Mouse (Mus musculus) telencephalon, adult 2 months (tissue): ENCODE data around the gene Fam208b.

Experiments used
- DNase-seq: peaks from one replicate; pipeline ENCODE4 v3.0.0-alpha.2; 2011; ENCODE audit warnings: low read depth, low spot score

The Fam208b gene

DNA sequence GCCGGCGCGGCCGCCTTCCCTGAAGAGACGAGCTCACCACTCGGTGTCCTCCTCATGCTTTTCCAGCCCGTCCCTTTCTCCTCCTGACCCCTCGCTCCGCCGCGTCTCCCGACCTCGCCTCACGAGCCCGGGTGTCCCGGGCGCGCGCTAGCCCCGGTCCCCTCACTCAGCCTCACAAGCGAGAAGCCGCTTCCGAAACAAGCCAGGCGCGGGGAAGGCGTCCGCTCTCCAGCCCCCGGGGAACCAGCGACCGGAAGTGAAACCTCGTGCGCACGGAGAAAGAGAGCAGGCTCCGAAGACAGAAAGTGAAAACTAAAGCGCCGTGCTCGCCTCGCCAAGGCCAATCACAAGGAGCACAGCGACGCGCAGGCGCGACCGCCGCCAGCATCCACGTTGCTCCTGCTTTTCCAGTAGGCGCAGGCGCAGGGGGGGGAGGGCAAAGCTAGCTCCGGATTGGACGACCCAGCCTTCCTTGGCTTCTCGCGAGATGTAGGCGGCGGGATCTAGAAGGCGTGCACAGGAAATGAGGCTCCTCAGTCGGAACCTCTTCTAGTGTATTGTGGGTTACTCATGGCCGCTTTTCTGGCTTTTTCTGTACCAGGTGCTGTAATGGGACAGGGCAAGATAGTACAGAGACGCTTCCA lies at the start of gene Fam208b:
Gene Fam208b, minus strand, starts transcription at position 314 of the 644 bp plus-strand sequence.
- peak; percentile 98 for DNase-seq

DNA sequence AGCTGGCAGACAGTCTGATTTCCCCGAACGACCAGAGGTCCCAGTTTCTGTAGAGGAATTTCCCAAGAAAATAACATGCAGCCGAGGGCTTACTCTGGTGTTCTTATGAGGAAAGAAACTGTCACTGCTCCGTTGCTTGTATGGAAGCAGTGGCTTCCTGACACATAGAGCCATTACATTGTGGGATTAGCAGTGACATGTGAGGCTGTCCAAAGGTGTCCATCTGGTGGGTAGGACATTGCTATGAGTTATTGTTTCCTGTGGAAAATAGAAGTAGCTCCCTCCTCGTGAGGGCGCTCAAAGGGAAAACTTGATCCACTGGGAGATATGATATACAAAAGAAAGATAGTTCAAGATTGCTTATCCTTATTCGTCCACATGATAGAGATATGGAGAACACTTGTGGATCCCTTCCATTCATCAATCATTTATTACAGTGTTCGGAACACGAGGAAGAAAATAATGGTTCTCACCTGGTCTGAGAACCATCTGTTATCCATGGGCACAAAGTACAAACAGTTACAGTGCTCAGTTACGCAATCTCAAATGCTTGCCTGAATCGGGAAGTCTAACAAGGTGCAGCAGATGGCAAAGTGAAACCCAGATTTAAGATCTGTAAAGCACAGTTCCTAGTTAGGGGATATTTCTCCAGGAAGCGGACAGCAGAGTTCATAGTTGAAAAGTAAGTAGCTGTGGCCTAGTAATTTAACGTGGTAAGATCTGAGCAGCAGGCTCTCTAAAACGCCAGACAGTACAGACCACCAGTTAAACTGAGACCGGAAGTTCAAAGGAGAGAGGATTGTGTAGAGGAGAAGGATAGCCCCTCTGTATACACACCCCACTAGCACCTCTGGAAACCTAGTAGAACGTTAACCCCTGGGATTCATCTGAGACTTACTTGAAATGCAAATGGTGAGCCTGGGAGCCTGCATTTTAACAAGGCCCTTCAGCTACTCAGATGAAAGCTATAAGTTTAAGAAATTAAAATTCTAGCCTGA lies 48.6 kb upstream of the Fam208b start:
- no peak for DNase-seq

DNA sequence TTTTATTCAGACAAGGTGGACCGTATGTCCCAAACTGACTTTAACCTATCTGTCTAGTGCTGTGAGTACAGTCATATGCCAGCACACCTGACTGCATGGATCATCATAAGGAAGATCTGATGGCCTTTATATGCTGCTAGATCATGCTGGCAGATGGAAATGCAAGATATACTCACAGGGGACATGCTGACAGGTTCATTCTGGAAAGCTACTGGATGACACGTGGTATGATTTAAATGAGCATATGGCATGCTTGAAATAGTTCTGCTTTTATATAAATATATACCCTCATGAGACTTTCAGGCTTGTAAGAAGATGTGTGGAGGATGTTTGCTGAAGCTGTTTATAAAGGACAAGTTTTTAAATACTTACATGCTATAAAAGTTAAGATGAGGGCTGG lies 43.5 kb upstream of the Fam208b start:
- peak; percentile 86 for DNase-seq

DNA sequence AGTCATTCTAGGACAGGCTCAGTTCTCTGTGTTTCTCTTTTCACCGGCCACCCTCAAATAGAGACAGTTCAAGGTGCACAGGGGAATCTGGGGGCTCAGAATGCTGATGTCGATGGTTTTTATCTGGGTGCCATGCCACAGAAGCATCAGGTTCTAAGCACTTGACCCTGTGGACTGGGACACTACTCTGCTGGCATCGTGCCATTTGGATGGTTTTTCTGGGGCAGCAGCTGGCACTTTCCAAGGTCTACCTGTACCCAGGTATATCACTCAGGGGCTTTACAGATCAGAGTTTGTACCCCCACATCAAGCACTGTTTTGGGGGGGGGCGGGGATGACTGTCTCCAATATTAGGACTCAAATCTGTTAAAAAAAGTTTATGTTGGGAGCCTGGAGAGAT lies 39.7 kb upstream of the Fam208b start:
- no peak for DNase-seq

DNA sequence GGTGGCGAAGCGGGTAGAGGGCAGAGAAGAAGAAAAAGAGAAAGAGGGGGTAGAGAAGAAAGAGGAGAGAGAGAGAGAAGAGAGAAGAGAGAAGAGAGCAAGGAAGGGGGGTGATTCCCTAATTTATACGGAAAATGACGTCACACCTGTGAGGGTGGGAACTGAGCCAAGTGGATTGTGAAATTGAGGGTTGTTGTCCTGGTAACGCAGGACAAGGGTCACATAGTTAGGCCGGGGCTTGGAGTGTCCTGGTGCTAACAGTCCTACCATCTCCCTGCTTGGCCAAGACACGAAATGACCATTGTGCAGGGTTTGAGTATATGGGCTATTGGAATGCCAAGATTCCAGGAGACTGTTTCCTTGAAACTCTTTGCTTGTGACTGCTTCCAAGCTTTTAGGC lies 35.7 kb upstream of the Fam208b start:
- no peak for DNase-seq

DNA sequence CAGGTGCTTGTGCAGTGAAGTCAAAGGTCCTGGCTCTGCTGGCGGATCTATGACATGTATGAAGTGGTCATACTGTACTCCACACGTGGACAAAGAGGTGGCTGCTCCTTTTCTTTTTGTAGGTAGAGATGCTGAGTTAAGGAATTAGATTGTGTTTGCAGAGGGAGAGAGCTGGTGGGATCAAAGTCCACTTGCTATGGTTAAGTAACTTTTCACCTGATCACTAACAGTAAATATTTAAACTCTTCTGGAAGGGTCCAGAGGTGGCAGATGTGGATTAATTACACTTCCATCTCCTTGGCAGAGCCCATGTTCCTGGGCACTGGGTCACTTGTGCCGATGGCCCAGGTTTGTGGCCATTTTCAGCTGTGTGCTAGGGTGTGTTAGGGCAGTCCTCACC lies 35.0 kb upstream of the Fam208b start:
- DNase-seq = no peak

DNA sequence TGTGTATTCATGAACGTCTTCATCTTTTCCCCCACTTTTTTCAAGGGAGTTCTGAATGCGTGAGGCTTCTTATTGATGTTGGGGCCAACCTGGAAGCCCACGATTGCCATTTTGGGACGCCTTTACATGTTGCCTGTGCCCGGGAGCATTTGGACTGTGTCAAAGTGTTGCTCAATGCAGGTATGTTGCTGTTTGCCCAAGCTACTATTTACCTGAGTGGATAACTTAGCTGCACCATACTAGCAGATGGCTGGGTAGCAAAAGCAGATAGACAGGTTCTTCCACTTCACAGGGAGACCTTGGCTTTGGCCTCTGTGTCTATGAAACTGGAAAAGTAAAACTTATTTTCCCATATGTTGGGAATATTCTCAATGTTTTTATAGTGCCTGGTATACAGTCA lies 34.0 kb upstream of the Fam208b start:
- no peak for DNase-seq

DNA sequence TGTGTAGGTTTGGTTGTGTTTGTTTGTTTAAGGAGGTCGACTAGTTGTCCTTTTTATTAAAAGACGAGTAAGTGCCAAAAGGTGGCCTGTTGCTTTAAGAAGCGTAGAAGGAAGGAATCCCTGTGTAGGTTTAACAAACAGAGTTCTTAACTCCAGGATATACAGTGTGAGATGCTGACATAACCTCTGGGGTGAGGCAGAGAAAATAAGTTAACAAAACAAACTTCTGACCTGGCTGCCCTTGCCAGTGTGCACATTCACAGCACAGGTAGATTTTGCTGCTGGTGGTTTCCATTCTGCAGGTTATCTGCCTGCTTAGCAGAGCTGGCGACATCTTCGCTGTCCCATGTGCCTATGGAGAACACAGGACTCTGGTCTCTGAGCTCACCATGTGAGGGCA lies 31.6 kb upstream of the Fam208b start:
- DNase-seq = no peak

DNA sequence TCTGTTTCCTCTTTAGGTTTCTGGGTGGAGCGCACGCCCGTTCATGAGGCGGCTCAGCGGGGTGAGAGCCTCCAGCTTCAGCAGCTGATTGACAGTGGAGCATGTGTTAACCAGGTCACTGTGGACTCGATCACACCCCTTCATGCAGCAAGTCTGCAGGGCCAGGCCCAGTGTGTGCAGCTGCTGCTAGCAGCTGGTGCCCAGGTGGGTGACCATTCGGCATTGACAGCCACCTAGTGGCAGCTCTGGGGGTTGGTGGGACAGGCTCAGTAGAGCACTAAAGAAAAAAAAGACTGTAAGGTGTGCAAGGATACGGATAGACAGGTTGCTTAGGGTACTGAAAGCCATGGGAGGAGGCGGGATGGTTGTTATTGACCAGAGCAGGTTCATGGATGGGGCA lies 31.1 kb upstream of the Fam208b start:
- no peak for DNase-seq

DNA sequence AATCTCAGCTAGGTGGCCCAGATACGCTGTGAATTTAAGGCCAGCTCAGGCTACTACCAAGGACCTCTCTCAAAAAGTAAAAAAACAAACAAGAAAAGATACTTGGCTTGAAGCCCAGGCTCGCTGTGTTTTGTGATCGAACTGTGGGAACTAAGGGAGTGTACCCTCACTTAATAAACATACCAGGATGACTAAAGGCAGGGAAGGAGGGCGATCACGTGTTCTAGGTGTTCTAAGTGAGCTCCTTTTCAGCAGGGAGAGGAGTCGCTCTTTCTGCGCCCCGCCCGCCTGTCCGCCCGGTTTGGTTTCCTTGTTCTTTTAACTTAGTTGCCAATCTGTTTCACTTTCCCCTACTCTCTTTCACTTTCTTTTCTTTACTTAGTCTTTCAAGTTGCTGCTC lies 25.9 kb upstream of the Fam208b start:
- DNase-seq = no peak

DNA sequence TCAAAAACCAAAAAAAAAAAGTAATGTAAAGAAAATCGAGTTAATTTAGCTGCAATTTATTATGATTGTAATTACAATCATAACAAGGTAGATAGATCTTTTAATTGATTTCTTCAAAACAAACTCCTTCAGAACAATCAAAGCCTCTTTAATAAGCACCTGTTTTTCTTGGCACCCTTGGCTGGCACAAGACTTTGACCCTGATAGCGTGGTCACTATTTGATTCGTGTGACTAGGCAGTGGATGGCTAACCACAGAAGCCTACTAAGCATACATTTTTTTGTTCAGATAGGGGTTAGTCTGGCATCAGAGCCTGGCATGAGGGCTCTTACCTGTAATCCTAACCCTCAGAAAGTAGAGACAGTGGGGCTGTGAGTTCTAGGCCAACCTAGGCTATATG lies 24.2 kb upstream of the Fam208b start:
- DNase-seq = no peak

DNA sequence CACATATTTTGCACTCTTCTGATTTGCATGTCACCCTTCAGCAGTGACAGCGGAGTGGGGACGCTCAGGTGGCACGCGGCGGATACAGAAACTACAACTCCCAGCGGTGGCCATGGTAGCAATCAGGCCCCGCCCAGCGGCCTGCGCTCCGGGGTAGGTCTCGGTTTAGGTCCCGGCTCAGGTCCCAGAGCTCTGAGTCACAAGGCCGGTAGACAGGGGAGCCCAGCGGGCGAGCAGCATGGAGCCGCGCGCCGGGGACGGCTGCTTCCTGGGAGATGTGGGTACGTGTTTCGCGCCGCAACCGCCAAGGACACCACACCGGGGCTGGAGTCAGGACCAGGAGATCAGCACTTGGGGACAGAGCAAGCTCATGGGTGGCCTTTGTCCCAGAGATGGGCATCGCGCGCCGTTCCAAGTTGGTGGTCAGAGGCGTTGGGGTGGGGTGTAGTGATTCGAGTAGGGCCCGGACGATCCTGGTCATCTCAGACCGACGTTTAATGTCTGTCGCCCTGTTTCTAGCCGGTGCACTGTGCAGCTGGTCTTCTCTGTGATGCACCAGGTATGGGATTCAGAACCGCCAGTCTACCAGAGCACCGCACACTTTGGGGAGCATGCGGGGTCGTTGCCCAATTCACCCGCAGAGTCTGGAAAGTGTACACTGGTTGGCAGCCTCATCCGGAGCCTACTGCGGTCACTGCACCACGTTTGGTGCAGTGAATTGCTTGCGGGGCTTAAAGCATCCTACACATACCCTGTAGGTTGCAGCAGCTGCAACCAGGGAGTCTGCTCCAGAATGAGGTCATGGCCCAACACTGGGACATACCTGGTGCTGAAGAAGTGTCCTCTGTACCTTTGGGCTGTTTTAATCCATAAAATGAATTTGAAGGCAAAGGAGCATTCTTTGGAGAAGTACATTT lies 23.2 kb upstream of the Fam208b start, which contains the start of gene Asb13:
Gene Asb13, plus strand, starts transcription at position 138 of the 917 bp plus-strand sequence.
- peak; percentile 75 for DNase-seq

DNA sequence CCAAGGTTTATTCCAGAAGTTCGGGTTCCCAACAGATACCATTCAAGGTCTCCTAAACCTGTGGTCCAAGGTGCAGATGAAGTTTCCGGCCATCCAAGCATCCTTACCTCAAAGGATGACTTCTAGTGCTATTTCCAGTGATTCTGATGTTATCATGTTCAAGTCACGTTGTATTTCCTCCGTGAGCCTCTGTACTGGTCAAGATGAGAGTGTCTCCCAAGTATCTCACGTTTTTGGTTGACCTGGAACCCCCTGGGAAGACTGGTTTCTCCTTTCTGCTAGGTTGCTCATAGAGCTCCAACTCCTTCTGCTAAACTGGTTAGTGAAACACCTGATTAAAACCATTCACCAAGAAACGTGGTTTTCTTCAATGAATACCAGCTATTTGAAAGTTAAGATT lies 22.2 kb upstream of the Fam208b start:
- no peak for DNase-seq

DNA sequence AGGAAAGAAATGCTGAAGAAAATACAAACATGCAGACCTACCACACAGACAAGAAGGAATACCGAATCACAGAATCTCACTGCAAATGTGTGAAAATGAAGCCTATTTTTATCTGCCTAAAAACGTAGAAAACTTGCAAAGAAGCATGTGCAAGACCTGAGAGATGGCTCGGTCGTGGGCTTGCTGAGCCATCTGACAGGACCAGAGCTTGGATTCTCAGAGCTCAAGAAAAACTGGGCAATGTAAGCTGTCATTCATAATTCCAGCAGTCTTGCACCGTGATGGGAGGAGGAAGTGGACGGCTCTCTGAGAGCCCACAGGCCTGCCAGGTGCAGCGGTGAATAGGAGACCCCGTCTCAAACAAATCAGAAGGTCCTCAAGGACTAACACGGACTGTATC lies 21.6 kb upstream of the Fam208b start:
- peak; percentile 49 for DNase-seq

DNA sequence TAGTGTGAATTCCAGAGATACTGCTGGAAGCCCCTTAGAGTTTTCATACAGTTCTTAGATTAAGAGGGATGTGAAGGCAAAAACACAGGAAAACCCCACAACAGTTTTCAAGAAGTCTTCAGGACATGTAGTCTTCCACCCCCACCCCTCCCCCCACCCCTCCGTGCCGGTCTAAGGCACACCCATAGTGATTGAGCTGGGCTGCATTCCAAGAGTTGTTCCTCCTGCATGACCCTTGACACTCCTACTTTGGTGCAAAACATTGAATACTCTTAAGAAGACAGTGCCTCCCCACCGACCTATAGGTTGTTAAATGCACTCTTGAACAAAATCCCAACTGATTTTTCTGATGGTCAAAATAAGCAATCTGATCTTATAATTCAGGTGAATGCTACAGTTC lies 17.2 kb upstream of the Fam208b start:
- no peak for DNase-seq

DNA sequence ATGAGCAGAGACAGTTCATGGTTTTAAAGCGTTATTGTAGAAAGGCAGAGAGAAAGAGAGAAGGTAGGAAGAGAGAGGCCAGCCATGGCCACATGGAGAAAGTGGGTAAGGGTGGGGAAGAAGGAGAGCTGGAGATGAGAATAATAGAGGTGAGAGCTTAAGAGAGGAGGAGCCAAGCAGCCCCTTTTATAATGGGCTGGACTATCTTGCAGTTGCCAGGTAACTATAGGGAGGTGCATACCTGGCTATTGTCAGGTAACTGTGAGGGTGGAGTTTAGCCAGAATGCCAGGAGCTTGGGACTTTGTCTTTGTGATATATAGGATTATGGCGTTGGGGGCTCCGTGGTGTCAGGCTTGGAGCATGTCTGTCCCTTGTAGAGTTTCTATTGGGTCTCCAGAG lies 16.2 kb upstream of the Fam208b start:
- no peak for DNase-seq

DNA sequence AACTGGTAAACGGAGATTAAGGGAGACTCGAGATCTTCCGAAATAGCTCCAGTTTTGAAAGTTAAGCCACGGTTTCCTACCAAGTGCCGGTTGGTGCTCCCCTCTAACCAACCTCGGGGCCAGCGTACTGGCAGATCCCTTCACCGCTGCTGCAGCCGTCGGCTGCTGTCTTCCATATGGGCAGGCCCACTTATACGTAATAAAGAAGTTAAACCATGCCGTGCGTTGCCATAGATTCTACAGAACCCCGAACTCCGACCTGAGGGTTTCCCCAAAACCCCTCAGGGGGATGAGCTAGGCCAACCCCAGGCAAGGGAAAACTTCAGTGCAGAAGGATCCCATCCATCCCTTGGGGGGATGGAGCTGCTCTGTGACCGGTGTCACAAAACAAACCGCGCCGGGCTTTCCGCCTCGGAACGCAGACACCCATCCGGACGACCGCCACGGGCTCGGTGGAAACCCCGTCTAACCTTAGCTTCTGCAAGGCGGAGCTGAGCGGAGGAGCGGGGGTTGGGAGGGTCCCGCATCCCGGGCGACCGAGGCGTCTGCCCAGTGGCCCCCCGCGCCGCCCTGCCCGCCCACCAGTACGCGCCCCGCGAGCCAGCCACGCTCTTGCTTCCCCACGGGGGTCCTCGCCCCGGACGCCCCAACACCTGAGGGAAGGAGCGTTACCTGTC lies 652 bp downstream of the Fam208b start:
- no peak for DNase-seq

DNA sequence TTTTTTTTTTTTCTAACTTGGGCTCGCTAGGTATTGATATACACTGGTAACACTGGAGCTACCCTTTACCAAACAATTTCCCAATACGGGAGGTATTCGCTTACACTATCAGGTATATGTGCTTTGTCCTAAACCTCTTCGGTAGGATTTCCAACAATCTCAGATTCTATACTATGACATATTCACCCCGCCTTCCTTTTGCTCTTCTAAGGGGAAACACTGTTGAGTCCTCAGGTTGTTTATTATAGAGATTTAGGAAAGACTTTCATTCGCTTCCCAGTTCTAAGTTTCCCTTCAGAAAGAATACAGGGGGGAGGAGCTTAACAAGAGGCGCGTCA lies 1.2 kb downstream of the Fam208b start:
- no peak for DNase-seq

DNA sequence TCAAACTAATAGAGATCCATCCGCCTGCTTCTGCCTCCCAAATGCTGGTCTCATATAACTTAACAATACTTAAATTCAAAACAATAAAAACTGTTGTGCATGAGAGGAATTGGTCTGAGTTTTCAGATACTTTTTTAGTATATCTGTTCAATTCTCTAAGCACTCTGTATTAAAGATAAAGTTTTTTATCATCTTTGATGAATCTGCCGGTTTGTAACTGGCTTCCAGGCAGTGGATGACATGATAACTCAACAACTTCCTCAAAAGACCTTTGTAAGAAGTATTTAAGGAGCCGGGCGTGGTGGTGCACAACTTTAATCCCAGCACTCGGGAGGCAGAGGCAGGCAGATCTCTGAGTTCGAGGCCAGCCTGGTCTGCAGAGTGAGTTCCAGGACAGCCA lies 14.7 kb downstream of the Fam208b start:
- DNase-seq = no peak

DNA sequence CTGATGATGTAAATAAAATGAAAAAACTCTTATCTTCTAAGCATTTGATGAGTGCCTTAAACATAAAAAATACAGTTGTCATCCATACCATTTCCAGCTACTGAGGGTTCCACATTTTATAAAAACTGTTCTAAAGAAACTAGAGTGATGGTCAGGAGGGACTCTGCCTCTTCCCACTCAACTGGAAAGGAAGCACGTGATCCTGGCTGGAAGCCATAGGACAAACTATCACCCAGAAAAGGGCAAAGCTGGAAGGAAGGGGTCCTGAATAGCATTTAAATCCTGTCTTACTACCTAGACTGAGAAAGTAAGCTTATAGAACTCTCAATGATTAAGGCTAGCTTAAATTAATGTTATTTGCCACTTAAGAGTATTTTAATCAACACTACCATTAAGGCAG lies 16.6 kb downstream of the Fam208b start:
- DNase-seq = no peak

DNA sequence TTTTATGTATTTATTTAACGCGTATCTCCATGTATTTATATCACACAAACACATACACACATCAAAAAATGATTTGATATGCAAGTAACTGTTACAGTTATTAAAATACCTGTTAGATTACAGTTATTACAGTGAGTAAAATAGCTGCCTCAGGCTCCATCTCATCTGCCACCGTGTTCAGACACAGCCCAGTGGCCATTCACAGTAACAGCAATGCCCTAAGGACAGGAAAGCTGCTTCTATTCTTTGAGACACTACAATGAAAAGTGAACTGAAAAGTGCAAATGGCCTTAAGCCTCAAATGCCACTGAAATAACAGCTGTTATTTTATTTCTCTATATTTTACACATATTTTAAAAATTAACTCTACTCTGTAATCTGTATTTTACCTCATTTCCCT lies 20.1 kb downstream of the Fam208b start:
- no peak for DNase-seq
